Mouse (Mus musculus) stomach, postnatal 0 days (tissue): ENCODE results near the gene Baiap3. TPM values are rescaled to one million over a fixed set of nuclear protein-coding genes. Genes with fewer than 3 reads are reported as not detected.

Experiments
- ATAC-seq: fragments of 200-750 bp; cut with Nextera tagmentation; 2 replicates; pipeline ENCODE4 v1.8.0; 2017; ENCODE audit not compliant: low FRiP score, low TSS enrichment
- DNase-seq: peaks from one replicate; pipeline ENCODE4 v3.0.0-alpha.2; 2016; ENCODE audit warnings: low spot score
- H3K27ac ChIP-seq: fragments of 300-500 bp; sonication (generic); replicated peaks from 2 replicates; pipeline ENCODE4 v1.5.1; 2014; ENCODE audit warnings: mild to moderate bottlenecking, control low read depth
- H3K27me3 ChIP-seq: fragments of 300-500 bp; sonication (generic); 2 replicates; pipeline ENCODE4 v1.6.1; 2014; ENCODE audit warnings: low read length; ENCODE audit not compliant: control insufficient read depth, insufficient read depth
- H3K36me3 ChIP-seq: fragments of 300-500 bp; sonication (generic); 2 replicates; pipeline ENCODE4 v1.6.1; 2014; ENCODE audit warnings: low read length, mixed read lengths; ENCODE audit not compliant: control insufficient read depth, insufficient read depth
- H3K4me1 ChIP-seq: fragments of 300-500 bp; sonication (generic); replicated peaks from 2 replicates; pipeline ENCODE4 v1.6.1; 2014; ENCODE audit warnings: antibody characterized with exemption; ENCODE audit not compliant: control insufficient read depth, insufficient read depth
- H3K4me2 ChIP-seq: fragments of 300-500 bp; sonication (generic); replicated peaks from 2 replicates; pipeline ENCODE4 v1.6.1; 2014; ENCODE audit warnings: low read depth, mild to moderate bottlenecking, control low read depth, moderate library complexity
- H3K4me3 ChIP-seq: fragments of 300-500 bp; sonication (generic); 2 replicates; pipeline ENCODE4 v1.5.1; 2014; ENCODE audit warnings: low read depth, low read length, control low read depth
- H3K9ac ChIP-seq: fragments of 300-500 bp; sonication (generic); 2 replicates; pipeline ENCODE4 v1.6.1; 2014; ENCODE audit warnings: mild to moderate bottlenecking, low read length, control low read depth, mixed read lengths
- H3K9me3 ChIP-seq: fragments of 300-500 bp; sonication (generic); 2 replicates; pipeline ENCODE4 v1.6.1; 2016; ENCODE audit warnings: low read length; ENCODE audit not compliant: control insufficient read depth
- CTCF ChIP-seq: IDR thresholded peaks from 2 replicates; pipeline ENCODE4 v1.5.1; 2016; ENCODE audit warnings: antibody characterized with exemption, low read depth, mild to moderate bottlenecking, moderate library complexity
- EP300 ChIP-seq: optimal IDR thresholded peaks from 2 replicates; pipeline ENCODE3; 2016; ENCODE audit warnings: antibody characterized with exemption
- WGBS: fragments of 180-500 bp; shearing (Covaris S2); extraction: QIAGEN DNeasy Blood & Tissue Kit; methylation state at CpG from one replicate; pipeline ENCODE4 v1.1.7; 2014; 5-methylcytosine and 5-hydroxymethylcytosine counted together
- polyA plus RNA-seq: library from polyadenylated mRNA; unstranded; fragments of >200 nt; fragmentation: Nextera tagmentation; extraction: Ambion mirVana; gene quantifications from 2 replicates; pipeline ENCODE4 v1.2.1, GENCODE M21; 2015

Gene Baiap3
- polyA plus RNA-seq, 1 experiment from 2014 or later: 1.2 TPM

DNA sequence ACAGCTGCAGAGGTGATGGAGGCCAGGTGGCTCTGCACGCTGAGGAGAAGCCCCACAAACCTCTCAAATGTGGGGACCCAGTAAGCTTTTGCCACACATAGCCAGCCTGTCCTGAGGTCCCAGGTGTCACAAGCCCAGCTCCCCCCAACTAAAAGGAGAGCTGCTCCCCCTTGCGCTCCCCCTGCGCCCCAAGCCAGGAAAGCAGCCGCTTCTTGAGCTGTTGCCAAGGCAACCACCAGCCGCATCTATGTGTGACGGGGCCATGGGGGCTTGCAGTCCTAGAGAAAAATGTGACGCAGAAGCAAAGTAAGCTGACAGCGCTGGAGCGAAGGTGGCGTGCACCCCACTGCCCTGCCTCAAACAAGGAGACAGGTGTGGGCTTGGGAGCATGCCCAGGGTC lies 2.4 kb downstream of the Baiap3 start:
- H3K4me1 ChIP-seq: 0 out of 2 replicates have a peak, but pooled peaks cover 3% of the 10 kb centered on the region
- H3K4me2 ChIP-seq: no peak overlapping the region
- ATAC-seq (no peak), DNase-seq (no peak)
- WGBS: 35% methylated on average over 10 of the region's 10 CpGs
- no peak overlapping the region for H3K9ac ChIP-seq
- H3K36me3 ChIP-seq: no peaks in the 10 kb centered on the region
- no peak overlapping the region for H3K4me3 ChIP-seq
- H3K27ac ChIP-seq: no peak overlapping the region
- TF ChIP-seq EP300 (no peak), CTCF (no peak)
- H3K27me3 ChIP-seq: 0 out of 2 replicates have a peak, but pooled peaks cover 3% of the 10 kb centered on the region
- no peaks in the 10 kb centered on the region for H3K9me3 ChIP-seq

DNA sequence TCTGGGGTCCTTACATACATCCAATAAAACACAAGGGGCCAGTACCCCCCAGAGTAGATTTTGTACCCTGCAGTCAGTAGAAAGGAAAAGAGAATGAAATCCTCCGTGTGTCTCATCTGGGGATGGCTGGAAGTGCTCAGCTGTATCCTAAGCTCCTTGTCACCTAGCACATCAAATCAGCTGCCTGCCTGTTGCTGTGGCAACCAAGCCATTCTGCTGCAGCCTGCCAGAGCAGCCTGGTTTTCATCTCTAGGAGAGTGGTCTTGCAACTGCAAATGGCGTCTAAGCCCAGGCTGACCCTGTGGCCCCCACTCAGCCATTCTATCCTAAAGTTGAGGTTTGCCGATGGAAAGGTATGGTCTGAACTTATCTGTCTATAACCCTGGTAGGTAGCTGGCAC lies 3.5 kb downstream of the Baiap3 start:
- WGBS: 42% methylated on average over 3 of the region's 3 CpGs
- no peaks in the 10 kb centered on the region for H3K9me3 ChIP-seq
- H3K36me3 ChIP-seq: no peaks in the 10 kb centered on the region
- no peak overlapping the region for H3K4me3 ChIP-seq
- H3K27ac ChIP-seq: no peak overlapping the region
- no peak for DNase-seq
- H3K27me3 ChIP-seq: 0 out of 2 replicates have a peak, but pooled peaks cover 3% of the 10 kb centered on the region
- ATAC-seq: no peak
- H3K4me1 ChIP-seq: 0 out of 2 replicates have a peak, but pooled peaks cover 3% of the 10 kb centered on the region
- H3K9ac ChIP-seq: no peak overlapping the region
- TF ChIP-seq CTCF (no peak), EP300 (no peak)
- no peak overlapping the region for H3K4me2 ChIP-seq

DNA sequence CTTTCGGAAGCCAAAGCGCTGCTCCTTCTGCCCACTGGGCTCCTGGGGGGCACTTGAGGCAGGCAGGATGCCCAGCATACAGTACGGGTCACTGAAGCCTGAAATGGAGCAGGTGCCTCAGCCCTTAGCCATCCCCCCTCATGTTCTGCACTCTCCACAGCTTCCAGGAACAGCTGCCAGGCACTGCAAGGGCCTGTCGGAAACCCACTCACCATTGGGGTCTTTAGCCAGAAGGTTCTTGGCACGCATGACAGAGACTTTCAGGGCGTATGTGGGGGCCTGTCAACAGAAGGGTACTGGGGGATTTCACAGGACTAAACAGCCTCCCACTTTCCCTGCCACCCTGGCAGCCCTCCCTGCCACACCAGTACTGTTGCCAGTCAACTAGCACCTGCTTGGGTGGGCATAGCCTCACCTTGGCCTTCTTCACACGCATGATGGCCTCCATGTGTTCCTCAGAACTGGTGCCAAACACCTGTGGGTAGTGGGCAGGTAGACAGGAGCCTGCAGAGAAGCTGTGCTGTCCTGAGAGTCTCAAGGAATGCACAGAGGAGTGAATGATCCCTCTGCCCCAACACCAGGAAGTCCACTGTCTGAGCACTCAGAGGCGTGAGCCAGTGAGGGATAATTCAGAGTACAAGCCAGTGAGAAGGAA lies 5.9 kb downstream of the Baiap3 start:
- no peak for TF ChIP-seq CTCF
- no peak for TF ChIP-seq EP300
- DNase-seq: no peak
- 84% methylated on average over 8 of the region's 8 CpGs for WGBS

GRCm38 (mm10) chr17:25248033-25248750 lies 8.0 kb downstream of the Baiap3 start:
- H3K9ac ChIP-seq: no peak overlapping the region
- DNase-seq: no peak
- H3K9me3 ChIP-seq: no peaks in the 10 kb centered on the region

More for the DNA sequence above, 5.9 kb downstream of the Baiap3 start:
- H3K27ac ChIP-seq: no peak overlapping the region
- H3K4me3 ChIP-seq: no peak overlapping the region
- no peaks in the 10 kb centered on the region for H3K27me3 ChIP-seq
- H3K9me3 ChIP-seq: no peaks in the 10 kb centered on the region
- no peak overlapping the region for H3K9ac ChIP-seq
- no peaks in the 10 kb centered on the region for H3K4me1 ChIP-seq
- no peak for ATAC-seq
- H3K4me2 ChIP-seq: no peak overlapping the region
- no peaks in the 10 kb centered on the region for H3K36me3 ChIP-seq

GRCm38 (mm10) chr17:25244239-25244638 lies 11.9 kb downstream of the Baiap3 start:
- WGBS: 63% methylated on average over 16 of the region's 16 CpGs

More at GRCm38 (mm10) chr17:25248033-25248750, 8.0 kb downstream of the Baiap3 start:
- Histone ChIP-seq H3K4me2 (no peak overlapping the region), H3K27me3 (no peaks in the 10 kb centered on the region), H3K4me1 (no peaks in the 10 kb centered on the region), H3K36me3 (no peaks in the 10 kb centered on the region; the same call in 1 of the 2 replicates), H3K27ac (no peak overlapping the region), H3K4me3 (no peak overlapping the region)
- WGBS: 71% methylated on average over 18 of the region's 18 CpGs
- ATAC-seq: no peak
- TF ChIP-seq EP300 (no peak), CTCF (no peak)

More at GRCm38 (mm10) chr17:25244239-25244638, 11.9 kb downstream of the Baiap3 start:
- no peak for ATAC-seq
- H3K27ac ChIP-seq: no peak overlapping the region
- no peaks in the 10 kb centered on the region for H3K9me3 ChIP-seq
- H3K4me1 ChIP-seq: peaks cover 4% of the 10 kb centered on the region; the same call in 1 of the 2 replicates
- no peak for DNase-seq
- H3K4me2 ChIP-seq: no peak overlapping the region
- no peaks in the 10 kb centered on the region for H3K27me3 ChIP-seq
- peaks cover 3% of the 10 kb centered on the region for H3K36me3 ChIP-seq
- H3K4me3 ChIP-seq: no peak overlapping the region
- TF ChIP-seq EP300: no peak
- TF ChIP-seq CTCF: peak; percentile 43; the same call in 1 of the 2 replicates
- H3K9ac ChIP-seq: no peak overlapping the region
